Mouse (Mus musculus) MN1 (cell line): ENCODE measurements around the gene Gm28035.

Source experiments
- DNase-seq: peaks from one replicate; pipeline ENCODE4 v3.0.0-alpha.2; 2016; ENCODE audit warnings: low spot score

The Gm28035 gene

DNA sequence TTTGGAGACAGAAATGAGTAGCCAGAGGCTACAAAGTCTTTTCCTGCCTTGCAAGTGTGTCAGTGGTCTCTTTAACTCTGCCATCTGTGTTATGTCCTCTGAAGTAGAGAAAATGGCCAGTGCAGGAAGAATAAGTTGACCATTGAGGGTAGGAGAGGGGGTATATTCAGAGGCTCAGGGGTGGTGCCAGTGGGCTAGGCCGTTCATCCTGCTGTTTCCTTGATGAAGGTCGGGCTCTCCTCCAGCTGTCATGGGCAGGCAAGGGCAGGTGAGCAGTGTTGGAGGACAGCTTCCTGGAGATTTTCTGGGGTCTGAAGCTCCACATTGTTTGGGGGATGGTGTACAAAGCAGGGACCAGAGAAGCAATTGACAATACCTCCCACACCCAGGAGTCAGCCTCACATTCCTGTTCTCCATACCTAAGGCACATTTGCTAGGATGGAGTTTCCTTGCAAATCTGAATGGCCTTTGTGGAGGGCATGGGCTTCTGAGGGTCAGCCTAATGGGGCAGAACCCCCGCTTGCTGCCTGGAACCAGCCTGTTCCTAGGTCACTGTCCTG, 1.4 kb upstream of the Gm28035 start:
- no peak for DNase-seq

DNA sequence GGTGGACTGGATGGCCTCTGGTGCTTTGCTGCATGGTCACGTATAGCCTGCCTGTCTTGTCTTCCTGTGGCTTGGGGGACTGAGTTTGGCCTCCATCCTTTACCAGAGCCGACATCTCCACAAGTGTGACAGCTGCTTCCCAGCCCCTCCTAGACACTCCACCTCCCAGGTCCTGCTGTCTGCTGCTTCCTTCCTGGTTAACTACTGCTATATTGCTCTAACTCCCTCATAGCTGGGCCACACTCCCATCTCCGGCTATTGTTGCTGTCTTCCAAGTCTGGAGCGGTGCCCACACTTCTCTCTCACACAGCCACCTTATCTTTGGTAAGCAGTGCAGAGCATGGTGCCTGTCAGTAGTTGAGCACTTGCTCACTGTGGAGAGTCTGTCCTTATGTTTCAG, 590 bp upstream of the Gm28035 start:
- peak; percentile 53 for DNase-seq

DNA sequence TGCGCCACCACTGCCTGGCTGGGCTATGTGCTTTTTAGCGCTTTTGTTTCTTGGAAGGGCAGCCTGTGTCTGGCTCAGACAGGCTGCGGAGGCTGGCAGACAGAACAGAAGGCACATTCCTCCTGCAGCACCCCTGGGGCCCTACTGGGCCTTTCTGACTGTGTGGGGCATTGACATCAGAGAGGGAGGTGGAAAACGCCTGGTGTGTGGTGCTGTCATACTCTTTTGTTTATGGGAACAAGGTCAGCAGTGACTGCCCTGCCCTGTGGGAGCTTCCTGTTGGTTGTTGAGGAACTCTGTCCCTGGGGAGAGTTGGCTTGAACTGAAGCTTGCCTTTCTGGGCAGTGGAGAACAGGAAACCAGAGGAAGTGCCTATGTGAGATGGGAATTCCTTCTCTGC, 2.1 kb downstream of the Gm28035 start:
- no peak for DNase-seq

DNA sequence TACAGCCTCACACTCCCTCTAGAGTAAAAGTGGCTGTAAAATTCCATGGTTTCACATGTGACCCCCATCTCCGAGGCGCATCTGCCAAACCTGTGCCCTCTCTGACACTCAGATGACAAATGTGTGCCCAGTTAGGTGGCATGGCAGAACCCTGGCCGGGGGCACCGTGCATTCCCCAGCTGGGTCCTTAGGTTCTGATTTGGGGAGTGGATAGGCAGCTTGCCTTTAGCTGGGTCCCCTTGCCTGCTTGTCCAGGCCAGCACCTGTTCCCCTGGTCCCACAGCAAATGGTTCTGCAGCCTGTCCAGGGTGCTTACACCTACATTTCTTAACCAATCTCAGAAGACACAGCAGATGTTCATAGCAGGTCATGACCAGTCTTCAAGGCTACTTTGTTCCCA, 3.0 kb downstream of the Gm28035 start:
- no peak for DNase-seq

DNA sequence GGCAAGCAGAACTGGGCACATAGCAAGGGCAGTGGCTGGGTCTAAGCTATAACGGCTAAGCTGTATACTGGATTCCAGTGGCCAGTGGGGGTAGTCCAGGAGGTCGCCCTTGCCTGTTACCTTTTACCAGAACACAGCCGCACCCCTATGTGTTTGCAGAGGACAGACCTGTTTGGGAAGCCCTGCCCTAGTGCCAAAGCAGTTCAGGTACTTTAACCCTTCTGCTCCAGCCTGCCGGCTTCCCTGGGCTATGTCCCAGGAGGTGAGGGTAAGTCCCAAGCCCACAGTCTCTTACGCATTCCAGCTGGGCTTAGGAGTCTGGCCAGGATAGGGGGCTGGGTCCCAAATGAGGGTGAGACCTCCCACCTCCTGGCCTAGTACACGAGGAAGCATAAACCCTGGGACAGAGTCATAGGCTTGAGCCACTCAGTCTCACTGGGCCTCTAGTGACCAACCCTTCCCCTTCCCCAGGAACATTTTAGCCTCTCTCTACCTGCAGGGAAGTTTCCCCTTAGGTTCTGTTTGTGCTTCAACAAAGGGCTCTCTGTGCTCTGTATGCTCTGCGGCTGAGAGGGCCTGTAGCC, 4.3 kb downstream of the Gm28035 start:
- no peak for DNase-seq

DNA sequence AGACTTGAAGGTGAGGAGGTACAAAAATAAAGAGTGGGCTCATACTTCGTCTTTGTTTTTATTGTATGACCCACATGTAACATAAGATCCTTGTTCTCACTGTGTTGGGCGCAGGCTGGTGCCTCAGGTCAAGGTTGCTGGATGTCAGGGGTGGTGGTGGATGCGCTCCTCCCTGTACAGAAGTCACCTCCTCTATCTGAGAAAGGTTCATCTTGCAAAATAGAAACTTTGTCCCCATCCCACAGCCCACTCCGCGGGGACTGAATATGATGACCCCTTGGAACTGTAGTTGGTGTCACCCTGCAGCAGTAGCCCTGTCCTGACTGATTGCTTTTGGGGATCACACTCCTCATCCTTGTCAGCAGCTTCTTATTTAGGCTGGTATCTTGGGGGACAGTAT, 6.7 kb downstream of the Gm28035 start:
- DNase-seq: no peak

DNA sequence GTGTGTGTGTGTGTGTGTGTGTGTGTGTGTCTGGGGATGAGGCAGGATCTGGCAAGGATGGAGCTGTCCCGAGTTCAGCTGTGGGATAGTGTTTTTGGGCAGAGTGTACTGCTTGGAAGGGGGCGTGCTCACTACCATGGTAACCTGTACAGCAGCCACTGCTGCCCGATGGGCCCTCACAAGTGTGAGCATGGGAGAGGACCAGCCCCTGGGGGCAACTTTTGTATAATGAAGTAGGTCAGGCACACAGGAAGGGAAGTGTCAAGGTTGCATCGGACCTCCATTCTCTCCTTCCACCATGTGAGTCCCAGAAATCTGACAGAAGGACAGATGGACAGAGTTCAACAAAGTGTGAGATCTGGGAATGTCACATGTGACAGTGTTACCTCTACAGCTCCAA, 7.3 kb downstream of the Gm28035 start:
- DNase-seq: no peak

DNA sequence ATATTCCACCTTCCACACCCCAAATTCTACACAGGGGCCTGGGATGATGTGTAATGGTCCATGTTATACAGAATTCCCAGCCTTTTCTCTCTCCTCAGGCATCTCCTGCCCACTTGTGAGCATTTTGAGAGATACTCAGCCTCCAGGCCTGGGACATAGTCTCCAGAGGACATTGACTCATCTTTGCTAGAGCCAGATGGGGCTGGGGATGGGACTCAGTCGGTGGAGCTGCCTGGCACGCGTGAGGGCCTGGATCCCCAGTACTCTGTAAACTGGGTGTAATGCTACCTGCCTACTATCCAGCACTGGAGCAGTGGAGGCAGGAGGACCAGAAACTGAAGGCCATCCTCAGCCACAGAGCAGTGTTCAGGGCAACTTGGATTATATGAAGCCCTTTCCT, 8.8 kb downstream of the Gm28035 start:
- no peak for DNase-seq

DNA sequence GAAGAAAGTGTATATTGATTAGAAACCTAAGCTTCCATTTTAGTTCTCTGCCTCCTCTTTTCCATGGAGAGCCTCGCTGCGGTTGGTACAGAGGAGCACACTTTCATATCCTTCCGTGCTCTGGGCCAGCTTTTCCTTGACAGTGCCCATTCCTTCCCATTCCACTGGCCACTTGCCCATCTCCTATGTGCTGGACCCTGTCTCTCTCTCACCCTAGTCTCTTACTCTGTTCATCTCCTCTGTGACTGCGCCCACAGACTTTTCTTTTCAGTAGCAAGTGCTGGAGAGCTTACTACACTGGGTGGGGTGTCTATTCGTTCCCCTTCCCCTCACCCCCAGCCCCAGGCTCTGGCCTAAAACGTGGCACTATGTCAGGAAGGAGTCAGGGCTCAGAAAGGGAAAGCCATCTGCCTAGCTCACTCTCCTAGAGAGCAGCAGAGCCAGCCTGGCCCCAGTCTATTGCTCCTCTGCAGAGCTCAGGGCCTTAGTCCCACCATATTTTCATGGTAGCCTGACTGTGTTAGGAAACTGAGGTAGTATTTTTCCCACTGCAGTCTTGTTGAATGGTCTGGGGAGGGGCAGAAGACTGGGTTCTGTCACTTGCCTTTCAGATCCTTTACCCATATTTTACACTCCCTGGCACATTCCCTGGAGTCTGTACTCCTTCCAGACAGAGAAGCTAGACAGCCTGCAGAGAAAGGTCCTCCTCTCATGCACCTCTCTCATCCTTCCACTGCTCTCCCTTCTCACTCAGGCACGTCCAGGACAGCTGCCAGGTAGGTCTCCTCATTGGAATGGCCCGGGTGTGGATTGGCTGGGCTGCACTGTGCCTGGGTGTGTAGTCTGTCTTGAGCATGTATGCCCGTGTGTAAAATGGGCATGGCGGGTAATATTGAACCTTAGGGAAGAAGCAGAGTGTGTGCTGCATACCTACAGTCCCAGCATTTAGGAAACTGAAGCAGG, 10.1 kb downstream of the Gm28035 start:
- no peak for DNase-seq

DNA sequence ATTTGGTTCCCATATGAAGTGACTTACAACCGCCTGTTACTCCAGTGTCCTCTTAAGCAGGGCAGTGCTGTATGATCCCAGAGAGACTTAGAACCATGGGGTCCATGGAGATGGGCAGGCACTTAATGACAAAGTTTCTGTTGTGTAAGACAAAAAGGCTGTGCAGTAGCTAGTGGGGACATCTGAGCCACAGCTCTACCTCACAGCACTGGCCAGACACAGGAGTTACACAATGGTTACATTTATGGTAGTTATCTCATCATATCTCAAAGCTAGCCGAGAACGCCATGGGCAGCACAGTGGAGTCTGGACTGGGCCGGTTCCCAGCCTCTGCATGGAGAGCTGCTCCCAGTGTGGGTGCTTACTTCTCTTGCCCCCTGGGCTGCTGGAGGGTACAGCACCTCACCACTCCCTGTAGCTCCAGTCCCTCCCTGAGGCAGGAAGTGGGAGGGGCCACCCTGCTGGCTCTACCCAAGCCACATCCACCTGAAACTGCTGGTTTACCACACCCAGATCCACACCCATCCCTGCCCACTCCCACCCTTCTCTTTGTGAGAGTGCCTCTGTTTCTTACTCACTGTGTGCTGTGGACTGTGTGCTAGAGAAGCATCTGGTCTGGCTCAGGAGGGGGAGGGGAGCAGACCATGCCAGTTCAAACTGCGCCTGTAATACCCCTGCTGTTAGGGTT, 11.2 kb downstream of the Gm28035 start:
- peak; percentile 57 for DNase-seq

DNA sequence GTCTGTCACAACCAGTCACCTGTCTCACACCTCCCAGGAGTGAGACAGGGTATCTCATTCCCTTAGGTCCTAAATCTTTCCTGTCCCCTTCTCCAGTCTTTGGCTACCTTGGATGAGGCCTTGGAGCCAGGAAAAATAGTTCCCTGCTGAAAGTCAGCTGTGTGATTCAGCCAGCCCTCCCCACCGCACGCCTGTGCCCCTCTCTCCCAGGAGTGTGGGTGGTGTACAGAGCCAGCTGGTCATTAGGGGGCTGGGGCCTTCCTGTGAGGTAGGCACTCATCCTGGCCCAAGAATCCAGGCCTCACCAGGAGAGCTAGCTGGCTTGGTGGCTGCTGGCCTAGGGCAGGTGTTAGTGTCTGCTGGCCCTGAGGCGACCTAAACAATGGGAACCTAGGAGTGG, 12.2 kb downstream of the Gm28035 start:
- DNase-seq: no peak

DNA sequence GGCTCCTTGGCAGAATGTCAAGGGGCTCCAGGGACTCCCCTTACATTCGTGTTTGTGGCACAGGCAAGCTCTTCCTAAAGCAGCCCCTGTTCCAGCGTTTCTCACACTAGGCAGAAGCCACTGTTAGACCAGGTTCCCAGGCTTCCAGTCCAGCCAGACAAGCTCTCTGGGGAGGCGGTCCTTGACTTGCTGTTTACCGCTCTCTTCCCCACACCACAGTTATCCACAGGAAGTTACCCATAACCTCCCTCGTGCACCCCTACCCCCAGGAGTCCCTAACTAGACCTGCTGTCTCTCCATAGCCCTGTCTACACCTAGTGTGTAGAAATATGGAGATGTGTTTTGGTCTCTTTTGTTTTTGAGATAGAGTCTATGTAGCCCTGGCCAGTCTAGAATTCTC, 13.4 kb downstream of the Gm28035 start:
- no peak for DNase-seq

DNA sequence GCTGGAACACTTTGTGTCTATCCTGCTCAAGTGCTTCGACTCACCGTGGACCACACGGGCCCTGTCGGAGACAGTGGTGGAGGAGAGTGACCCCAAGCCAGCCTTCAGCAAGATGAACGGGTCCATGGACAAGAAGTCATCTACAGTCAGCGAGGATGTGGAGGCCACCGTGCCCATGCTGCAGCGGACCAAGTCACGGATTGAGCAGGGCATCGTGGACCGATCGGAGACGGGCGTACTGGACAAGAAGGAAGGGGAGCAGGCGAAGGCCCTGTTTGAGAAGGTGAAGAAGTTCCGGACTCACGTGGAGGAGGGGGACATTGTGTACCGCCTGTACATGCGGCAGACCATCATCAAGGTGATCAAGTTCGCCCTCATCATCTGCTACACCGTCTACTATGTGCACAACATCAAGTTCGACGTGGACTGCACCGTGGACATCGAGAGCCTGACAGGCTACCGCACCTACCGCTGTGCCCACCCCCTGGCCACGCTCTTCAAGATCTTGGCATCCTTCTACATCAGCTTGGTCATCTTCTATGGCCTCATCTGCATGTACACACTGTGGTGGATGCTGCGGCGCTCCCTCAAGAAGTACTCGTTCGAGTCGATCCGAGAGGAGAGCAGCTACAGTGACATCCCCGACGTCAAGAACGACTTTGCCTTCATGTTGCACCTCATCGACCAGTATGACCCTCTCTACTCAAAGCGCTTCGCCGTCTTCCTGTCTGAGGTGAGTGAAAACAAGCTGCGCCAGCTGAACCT, 15.4 kb downstream of the Gm28035 start:
- DNase-seq: no peak

DNA sequence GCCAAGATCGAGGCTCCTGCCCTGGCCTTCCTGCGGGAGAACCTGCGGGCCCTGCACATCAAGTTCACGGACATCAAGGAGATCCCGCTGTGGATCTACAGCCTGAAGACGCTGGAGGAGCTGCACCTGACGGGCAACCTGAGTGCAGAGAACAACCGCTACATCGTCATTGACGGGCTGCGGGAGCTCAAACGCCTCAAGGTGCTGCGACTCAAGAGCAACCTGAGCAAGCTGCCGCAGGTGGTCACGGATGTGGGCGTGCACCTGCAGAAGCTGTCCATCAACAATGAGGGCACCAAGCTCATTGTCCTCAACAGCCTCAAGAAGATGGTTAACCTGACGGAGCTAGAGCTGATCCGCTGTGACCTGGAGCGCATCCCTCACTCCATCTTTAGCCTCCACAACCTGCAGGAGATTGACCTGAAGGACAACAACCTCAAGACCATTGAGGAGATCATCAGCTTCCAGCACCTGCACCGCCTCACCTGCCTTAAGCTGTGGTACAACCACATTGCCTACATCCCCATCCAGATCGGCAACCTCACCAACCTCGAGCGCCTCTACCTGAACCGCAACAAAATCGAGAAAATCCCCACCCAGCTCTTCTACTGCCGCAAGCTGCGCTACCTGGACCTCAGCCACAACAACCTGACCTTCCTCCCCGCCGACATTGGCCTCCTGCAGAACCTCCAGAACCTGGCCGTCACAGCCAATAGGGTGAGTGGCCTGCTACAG, 16.4 kb downstream of the Gm28035 start:
- DNase-seq: no peak

DNA sequence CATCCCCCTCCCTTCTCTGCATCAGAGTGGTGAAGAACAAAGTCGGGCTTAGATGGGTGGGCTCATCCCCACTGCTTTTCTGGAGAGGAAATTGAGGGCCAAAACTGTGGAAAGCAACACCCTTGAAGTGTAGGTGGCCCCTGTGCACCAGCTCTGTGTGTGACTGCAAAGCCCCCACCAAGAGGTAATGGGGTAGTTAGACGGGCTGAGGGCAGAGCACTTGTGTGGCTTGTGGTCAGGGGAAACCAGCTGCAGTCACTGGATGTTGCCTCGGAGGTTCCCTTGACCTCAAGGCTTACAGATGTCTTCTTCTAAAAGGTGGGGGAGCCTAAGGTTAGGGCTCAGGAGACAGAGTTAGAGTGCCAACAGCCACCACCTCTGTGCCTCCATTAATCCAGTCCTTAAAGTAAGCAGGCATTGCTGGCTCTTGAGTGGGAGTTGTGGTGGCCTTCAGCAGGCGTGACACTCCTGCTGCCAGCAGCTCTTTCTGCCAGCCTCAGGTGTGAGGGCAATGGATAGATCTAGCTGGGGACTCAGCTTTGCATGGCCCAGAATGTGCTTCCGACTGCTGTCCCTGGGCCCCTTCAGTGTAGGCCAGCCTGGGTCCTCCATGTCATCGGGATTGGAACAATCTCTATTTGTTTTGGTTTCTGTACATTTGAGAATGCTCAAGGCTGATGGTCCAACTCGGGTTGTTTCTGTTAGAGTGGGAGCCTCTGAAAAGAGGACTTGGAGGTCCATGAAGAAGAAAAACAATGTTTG, 17.5 kb downstream of the Gm28035 start:
- no peak for DNase-seq

DNA sequence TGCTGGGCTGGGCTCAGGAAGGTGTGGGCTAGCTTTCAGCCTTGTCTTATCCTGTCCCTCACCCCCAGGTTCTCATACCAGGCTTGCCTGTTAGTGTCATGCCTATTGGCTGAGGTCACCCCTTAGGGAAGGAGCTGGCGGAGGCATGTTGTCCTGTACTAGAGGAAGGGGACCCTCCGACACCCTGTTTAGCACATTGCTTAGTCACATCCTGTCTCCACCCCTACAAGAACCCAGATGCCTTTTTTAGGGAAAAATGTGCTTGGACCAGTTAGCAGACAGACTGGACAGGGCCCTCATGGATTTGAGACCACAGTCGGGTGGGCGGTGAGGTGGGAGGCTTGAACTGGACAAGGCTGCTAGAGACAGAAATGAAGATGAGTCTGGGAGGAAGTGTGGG, 18.2 kb downstream of the Gm28035 start:
- no peak for DNase-seq

DNA sequence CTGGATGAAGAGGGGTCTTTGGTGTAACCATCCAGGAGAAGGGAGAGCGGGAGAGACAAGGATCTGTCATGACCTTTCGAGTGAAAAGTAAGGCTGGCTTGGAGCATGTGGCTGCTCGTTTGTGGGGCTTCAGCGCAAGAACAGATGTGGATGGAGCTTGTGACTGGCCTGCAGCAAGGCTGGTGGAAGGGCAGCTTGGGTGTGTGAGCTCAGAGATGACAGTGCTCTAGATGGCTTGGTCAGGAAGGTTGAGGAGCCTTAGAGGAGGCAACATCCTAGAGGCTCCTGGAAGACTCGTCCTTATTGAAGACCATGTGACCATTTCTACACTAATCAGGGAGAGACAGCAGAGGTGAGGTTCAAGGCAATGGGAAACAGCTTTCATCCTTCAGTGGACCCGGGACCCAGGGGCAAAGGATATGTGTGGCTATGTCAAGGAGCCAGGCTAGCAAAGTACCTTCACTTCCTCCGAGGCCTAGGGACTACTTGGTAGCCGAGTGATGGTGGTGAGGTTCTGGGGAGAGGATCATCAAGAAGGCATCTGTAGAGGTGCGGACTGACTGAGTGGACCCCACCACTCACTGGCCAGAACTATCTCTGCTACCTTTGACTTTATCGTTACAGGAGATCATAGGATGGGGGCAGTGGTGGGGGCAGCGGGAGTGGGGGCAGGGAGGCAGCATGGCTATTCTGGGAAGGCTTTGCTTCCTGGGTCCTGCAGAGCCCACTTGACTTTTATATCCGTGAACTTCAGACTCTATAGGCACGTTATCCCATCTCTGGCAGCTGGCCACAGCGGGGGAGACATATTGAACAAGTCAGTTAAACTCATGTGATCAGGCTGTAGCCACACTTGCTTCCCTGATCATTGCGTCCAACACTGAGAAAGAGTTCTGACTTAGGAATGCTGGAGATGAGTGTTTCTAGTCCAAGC, 19.0 kb downstream of the Gm28035 start:
- DNase-seq: no peak

DNA sequence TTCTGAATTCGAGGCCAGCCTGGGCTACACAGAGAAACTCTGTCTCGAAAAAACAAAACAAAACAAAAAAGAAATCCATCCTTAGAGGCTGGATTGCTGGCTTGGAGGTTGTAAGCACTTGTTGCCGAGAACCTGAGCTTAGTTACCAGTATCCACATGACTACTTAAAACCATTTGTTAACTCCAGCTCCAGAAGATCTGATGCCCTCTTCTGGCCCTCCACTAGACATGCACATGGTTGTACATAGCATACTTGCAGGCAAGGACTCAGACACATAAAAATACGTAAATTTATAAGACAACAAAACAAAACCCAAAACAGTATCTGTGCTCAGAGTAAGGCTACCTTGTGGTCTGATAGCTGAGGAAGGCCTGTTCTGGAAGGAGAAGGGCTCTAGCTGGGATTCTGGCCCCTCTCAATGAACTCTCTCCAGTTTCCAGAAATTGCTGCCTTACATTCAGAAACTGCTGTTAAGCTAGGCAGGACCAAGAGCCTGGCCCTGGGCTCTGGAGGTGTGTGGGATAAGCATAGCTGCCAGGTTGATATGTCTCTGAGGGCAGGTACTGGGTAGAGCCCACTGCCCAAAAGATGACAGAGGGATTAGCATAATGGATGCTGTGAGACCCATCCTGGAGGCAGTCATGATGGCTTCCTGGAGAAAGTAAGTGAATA, 20.8 kb downstream of the Gm28035 start:
- DNase-seq: no peak
